Mouse (Mus musculus) thymus, postnatal 0 days (tissue): Measurements from ENCODE around the gene Gna12. TPM values are rescaled to one million over a fixed set of nuclear protein-coding genes. Genes with fewer than 3 reads are reported as not detected.

Experiments
- DNase-seq: peaks from one replicate; pipeline ENCODE4 v3.0.0-alpha.2; 2015; ENCODE audit warnings: low spot score
- polyA plus RNA-seq: library from polyadenylated mRNA; unstranded; fragments of >200 nt; fragmentation: Nextera tagmentation; extraction: Ambion mirVana; gene quantifications from 2 replicates; pipeline ENCODE4 v1.2.1, GENCODE M21; 2015

Gene Gna12
- polyA plus RNA-seq, 1 experiment from 2014 or later: 16.3 TPM

GRCm38 (mm10) chr5:140758864-140759263, 71.4 kb downstream of the Gna12 start:
- DNase-seq: no peak

- DNase-seq: no peak
Observed at GRCm38 (mm10) chr5:140753223-140753622, 77.0 kb downstream of the Gna12 start.

GRCm38 (mm10) chr5:140752639-140753038, 77.6 kb downstream of the Gna12 start:
- no peak for DNase-seq

- DNase-seq: no peak
Observed at GRCm38 (mm10) chr5:140752041-140752440, 78.2 kb downstream of the Gna12 start.

DNA sequence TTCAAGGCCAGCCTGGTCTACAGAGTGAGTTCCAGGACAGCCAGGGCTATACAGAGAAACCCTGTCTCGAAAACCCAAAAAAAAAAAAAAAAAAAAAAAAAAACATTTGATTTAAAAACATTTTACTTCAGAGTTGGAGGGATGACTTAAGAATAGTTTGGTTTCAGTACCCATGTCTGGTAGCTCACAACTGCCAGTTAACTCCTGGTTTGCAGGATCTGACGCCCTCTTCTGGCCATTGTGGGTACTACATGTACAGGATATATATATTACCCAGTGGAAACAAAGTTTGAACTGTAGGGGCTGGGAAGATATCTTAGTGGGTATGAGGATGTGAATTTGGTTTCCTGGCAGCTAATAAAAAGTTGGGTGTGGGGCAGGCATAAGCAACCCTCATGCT, 79.3 kb downstream of the Gna12 start:
- peak; percentile 42 for DNase-seq

GRCm38 (mm10) chr5:140749062-140749875, 81.0 kb downstream of the Gna12 start:
- DNase-seq: peak; percentile 72

GRCm38 (mm10) chr5:140748425-140748824, 81.8 kb downstream of the Gna12 start:
- DNase-seq: no peak

DNA sequence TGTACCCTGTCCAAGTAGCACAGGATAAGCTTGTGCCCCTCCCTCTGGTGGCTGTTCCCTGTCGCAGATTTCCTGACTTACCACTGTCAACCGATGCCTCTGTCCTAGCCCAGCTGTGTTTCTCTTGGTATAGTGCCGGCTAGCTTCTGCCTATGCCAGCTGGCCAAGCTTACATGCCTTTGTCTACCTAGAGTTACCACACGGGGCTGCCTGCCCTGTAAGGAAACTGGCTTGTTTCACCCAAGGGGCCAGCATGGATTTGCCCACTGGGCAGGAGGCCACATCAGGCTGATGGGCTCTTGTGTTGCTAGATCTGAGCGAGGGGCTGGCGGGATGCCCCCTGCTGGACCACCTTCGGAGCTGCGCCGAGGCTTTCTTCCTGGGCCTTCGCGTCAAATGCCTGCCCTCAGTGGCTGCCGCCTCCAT, 86.5 kb downstream of the Gna12 start:
- DNase-seq: no peak

DNA sequence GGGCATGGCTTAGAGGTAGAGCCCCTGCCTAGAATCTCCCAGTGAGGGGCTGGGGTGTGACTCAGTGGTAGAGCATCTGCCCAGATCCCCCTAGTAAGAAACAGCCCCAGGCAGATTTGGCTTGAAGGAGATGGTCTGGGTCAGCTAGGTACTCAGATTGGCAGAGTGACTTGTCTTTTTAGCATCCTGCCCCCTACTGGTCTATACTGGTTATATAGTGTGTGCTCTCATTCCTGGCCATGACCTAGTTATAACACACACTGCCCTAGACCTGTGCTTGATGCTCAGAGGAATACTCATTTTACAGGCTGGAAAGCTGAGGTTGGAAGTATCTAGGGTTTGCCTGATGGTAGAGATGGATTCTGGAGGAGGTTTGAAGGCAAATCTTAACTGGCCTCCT, 88.4 kb downstream of the Gna12 start:
- DNase-seq: peak; percentile 32

GRCm38 (mm10) chr5:140741040-140741439, 89.2 kb downstream of the Gna12 start:
- DNase-seq: no peak

- DNase-seq: no peak
Observed at GRCm38 (mm10) chr5:140739813-140740212, 90.4 kb downstream of the Gna12 start.

DNA sequence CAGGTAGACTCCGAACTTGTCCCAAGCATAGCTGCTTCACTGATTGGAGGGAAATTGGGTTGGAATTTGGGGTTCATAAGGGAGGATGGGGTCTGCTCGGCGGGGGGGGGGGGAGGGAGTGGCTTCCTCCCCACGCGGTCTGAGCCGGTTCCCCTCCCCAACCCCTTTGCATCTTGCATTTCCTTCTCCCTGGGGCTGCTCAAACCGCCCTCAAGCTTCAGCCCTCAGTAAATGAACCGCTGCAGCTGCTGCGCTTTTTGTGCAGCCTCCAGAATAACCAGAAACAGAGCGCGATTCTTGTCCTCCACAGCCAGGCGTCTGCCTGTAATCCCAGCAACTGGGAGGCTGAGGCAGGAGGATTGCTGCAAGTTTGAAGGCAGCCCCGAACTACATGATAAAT, 94.1 kb downstream of the Gna12 start:
- DNase-seq: peak; percentile 62

DNA sequence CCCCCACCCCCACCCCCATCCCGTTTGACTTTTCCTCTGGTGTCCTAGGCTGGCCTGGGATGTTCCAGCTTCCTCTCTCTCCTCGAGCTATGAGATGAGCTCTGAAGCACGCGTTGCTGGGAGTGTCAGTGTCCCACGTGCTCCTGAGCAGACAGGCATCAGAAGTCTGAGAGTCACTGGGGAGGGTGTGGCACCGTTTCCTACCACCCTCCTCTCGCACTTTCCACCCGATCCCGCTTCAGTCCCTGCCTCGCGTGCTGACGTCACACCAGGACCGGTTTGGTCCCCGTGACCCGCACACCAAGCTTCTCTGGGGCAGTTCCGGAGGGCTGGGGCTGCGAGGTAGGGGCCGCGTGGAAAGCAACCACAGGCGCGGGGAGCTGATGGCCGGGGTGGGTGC, 94.9 kb downstream of the Gna12 start:
- DNase-seq: peak; percentile 40

GRCm38 (mm10) chr5:140733336-140733735, 96.9 kb downstream of the Gna12 start:
- no peak for DNase-seq

GRCm38 (mm10) chr5:140732195-140732594, 98.0 kb downstream of the Gna12 start:
- DNase-seq: peak; percentile 35

DNA sequence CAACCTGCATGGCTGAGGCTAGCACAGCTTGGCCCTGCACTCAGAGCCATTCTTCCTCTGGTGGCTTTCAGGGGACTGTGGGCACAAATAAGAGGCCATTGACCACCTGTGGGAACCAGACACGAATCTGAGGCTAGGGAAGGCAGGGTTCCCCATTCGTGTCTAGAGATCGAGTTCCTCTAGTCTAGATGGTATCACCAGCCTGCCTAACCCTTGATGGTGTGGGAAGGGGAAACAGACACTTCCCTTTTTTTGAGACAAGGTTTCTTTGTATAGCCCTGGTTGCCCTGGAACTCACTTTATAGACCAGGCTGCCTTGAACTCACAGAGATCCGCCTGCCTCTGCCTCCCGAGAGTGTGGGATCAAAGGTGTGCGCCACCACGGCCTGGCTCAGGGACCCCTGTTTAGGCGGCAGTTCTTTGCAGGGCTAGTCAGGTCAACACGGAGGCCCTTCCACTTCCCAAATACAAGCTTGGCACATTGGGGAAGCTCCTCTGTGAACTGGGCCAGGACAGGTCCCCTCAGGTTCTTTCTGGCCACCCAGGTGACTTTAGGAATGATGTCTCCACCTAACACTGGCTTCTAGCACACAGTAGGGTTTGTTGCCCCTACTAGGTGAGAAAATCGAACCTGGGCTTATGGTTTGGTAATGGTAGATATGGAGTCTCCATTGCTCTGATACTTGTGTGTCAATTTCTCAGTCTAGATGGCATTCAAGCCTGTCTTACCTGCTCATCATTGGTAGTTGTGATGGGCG, 99.0 kb downstream of the Gna12 start:
- no peak for DNase-seq

DNA sequence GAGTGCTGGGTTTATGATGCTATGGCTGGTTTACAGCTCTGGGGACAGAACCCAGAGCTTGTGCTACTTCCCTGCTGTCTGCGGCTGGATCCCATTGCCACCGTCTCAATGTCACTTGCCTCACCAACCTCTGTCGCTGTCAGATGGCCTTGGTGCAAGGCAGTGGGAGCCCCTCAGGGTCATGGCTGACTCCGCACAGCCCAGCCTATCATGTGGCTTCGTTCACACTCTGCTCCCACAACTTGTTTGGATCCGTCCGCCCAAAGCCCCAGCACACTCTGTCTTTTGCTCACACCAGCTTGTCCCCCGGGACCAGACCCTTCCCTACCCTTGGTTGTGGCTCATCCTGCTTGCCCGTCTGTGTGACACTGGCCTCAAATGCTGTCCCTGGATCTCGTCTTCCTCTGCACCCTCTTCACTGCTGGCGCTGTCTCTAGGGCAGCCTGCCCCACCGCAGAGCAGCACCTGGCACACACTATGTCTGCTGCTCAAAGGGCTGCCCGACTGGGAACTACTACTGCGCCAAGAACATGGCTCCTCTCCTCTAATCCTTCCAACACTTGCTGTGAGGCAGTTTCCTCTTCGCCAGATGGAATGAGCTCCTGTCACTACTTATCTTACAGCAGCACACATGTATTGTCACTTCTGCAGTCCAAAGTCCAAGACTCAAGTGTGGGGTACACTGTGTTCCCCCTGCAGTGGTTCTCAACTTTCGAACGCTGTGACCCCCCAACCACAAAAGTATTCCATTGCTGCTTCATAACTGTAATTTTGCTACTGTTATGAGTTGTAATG, 103.1 kb downstream of the Gna12 start:
- no peak for DNase-seq

- DNase-seq: no peak
Observed at GRCm38 (mm10) chr5:140726062-140726839, 104.0 kb downstream of the Gna12 start.

GRCm38 (mm10) chr5:140723822-140724221, 106.4 kb downstream of the Gna12 start, which contains the start of gene Amz1:
Amz1 (plus strand) TSS chr5:140724127.
- no peak for DNase-seq

GRCm38 (mm10) chr5:140722121-140722520, 108.1 kb downstream of the Gna12 start:
- no peak for DNase-seq

GRCm38 (mm10) chr5:140720773-140721172, 109.5 kb downstream of the Gna12 start:
- DNase-seq: no peak
